Mouse (Mus musculus): ENCODE measurements at regions not wholly inside any gene's neighbourhood (a gene's known extent, or its start where the extent isn't known, plus 50 kb on each side); places are given as distances from the start of the nearest gene placed in this dataset.
A peak's percentile ranks its signal among the peaks of the same experiment; 100 is the strongest.

GRCm38 (mm10) chr15:63658031-63658521 is 186.9 kb downstream of the Gsdmc2 start:
- no peak overlapping the region for H3K4me3 ChIP-seq (ENCODE audit: low read depth, low read length)
- H3K36me3 ChIP-seq (ENCODE audit: control insufficient read depth, insufficient read depth, low read length): no peaks in the 10 kb centered on the region
- H3K4me1 ChIP-seq (ENCODE audit: control insufficient read depth, insufficient read depth, low read length): peaks cover 9% of the 10 kb centered on the region
- peak; percentile 86 for DNase-seq (ENCODE audit: low spot score)
- no peaks in the 10 kb centered on the region for H3K27me3 ChIP-seq (replicated peaks; ENCODE audit: control insufficient read depth, insufficient read depth, low read length)
- WGBS: 23% methylated on average over 9 of the region's 9 CpGs
- H3K27ac ChIP-seq (replicated peaks; ENCODE audit: low read depth, low read length): peak overlapping the region; percentile 58; the same call in 1 of the 2 replicates
- peak; percentile 84 for ATAC-seq (ENCODE audit: low read depth)
- no peaks in the 10 kb centered on the region for H3K9me3 ChIP-seq (ENCODE audit: control insufficient read depth, low read length)
- no peak overlapping the region for H3K4me2 ChIP-seq (ENCODE audit: low read depth, low read length)
- H3K9ac ChIP-seq (ENCODE audit: low read depth, low read length): 0 out of 2 replicates have a peak overlapping the region, but pooled peaks have one; percentile 4

GRCm38 (mm10) chr15:63652216-63652961 is 192.6 kb downstream of the Gsdmc2 start:
- Histone ChIP-seq H3K27ac (replicated peaks; ENCODE audit: low read depth, low read length) (no peak overlapping the region), H3K9ac (ENCODE audit: low read depth, low read length) (no peak overlapping the region), H3K4me2 (ENCODE audit: low read depth, low read length) (no peak overlapping the region), H3K36me3 (ENCODE audit: control insufficient read depth, insufficient read depth, low read length) (no peaks in the 10 kb centered on the region), H3K4me1 (ENCODE audit: control insufficient read depth, insufficient read depth, low read length) (no peaks in the 10 kb centered on the region), H3K9me3 (ENCODE audit: control insufficient read depth, low read length) (no peaks in the 10 kb centered on the region), H3K4me3 (ENCODE audit: low read depth, low read length) (no peak overlapping the region), H3K27me3 (replicated peaks; ENCODE audit: control insufficient read depth, insufficient read depth, low read length) (no peaks in the 10 kb centered on the region)
- peak; percentile 84 for DNase-seq (ENCODE audit: low spot score)
- 31% methylated on average over 11 of the region's 11 CpGs for whole genome bisulfite sequencing
- peak; percentile 77 for ATAC-seq (ENCODE audit: low read depth)

GRCm38 (mm10) chr15:63651120-63651519 is 193.9 kb downstream of the Gsdmc2 start:
- ATAC-seq (ENCODE audit: low read depth) (no peak), DNase-seq (ENCODE audit: low spot score) (no peak)
- Histone ChIP-seq H3K9ac (ENCODE audit: low read depth, low read length) (no peak overlapping the region), H3K9me3 (ENCODE audit: control insufficient read depth, low read length) (no peaks in the 10 kb centered on the region), H3K4me1 (ENCODE audit: control insufficient read depth, insufficient read depth, low read length) (no peaks in the 10 kb centered on the region), H3K36me3 (ENCODE audit: control insufficient read depth, insufficient read depth, low read length) (no peaks in the 10 kb centered on the region), H3K27ac (replicated peaks; ENCODE audit: low read depth, low read length) (no peak overlapping the region), H3K4me3 (ENCODE audit: low read depth, low read length) (no peak overlapping the region), H3K4me2 (ENCODE audit: low read depth, low read length) (no peak overlapping the region), H3K27me3 (replicated peaks; ENCODE audit: control insufficient read depth, insufficient read depth, low read length) (no peaks in the 10 kb centered on the region)
- WGBS: 80% methylated on average over 7 of the region's 7 CpGs

- Histone ChIP-seq H3K9ac (ENCODE audit: low read depth, low read length) (no peak overlapping the region), H3K4me2 (ENCODE audit: low read depth, low read length) (no peak overlapping the region), H3K4me1 (ENCODE audit: control insufficient read depth, insufficient read depth, low read length) (no peaks in the 10 kb centered on the region), H3K27ac (replicated peaks; ENCODE audit: low read depth, low read length) (no peak overlapping the region), H3K36me3 (ENCODE audit: control insufficient read depth, insufficient read depth, low read length) (no peaks in the 10 kb centered on the region), H3K9me3 (ENCODE audit: control insufficient read depth, low read length) (no peaks in the 10 kb centered on the region), H3K4me3 (ENCODE audit: low read depth, low read length) (no peak overlapping the region), H3K27me3 (replicated peaks; ENCODE audit: control insufficient read depth, insufficient read depth, low read length) (no peaks in the 10 kb centered on the region)
- no peak for ATAC-seq (ENCODE audit: low read depth)
- WGBS: 70% methylated on average over 12 of the region's 12 CpGs
- DNase-seq (ENCODE audit: low spot score): no peak
These were observed 196.6 kb downstream of the Gsdmc2 start for GRCm38 (mm10) chr15:63648142-63648989.

- no peaks in the 10 kb centered on the region for H3K4me1 ChIP-seq (ENCODE audit: control insufficient read depth, insufficient read depth, low read length)
- no peaks in the 10 kb centered on the region for H3K9me3 ChIP-seq (ENCODE audit: control insufficient read depth, low read length)
- no peak overlapping the region for H3K4me2 ChIP-seq (ENCODE audit: low read depth, low read length)
- ATAC-seq (ENCODE audit: low read depth): no peak
- no peak for DNase-seq (ENCODE audit: low spot score)
- H3K27me3 ChIP-seq (replicated peaks; ENCODE audit: control insufficient read depth, insufficient read depth, low read length): no peaks in the 10 kb centered on the region
- no peaks in the 10 kb centered on the region for H3K36me3 ChIP-seq (ENCODE audit: control insufficient read depth, insufficient read depth, low read length)
- H3K4me3 ChIP-seq (ENCODE audit: low read depth, low read length): no peak overlapping the region
- H3K27ac ChIP-seq (replicated peaks; ENCODE audit: low read depth, low read length): no peak overlapping the region
- H3K9ac ChIP-seq (ENCODE audit: low read depth, low read length): no peak overlapping the region
These were observed 220.2 kb downstream of the Gsdmc2 start for GRCm38 (mm10) chr15:63624814-63625213.

GRCm38 (mm10) chr15:63624249-63624648 is 220.7 kb downstream of the Gsdmc2 start:
- Histone ChIP-seq H3K27ac (replicated peaks; ENCODE audit: low read depth, low read length) (no peak overlapping the region), H3K27me3 (replicated peaks; ENCODE audit: control insufficient read depth, insufficient read depth, low read length) (no peaks in the 10 kb centered on the region), H3K9me3 (ENCODE audit: control insufficient read depth, low read length) (no peaks in the 10 kb centered on the region), H3K4me3 (ENCODE audit: low read depth, low read length) (no peak overlapping the region), H3K36me3 (ENCODE audit: control insufficient read depth, insufficient read depth, low read length) (no peaks in the 10 kb centered on the region), H3K4me2 (ENCODE audit: low read depth, low read length) (no peak overlapping the region), H3K4me1 (ENCODE audit: control insufficient read depth, insufficient read depth, low read length) (no peaks in the 10 kb centered on the region), H3K9ac (ENCODE audit: low read depth, low read length) (no peak overlapping the region)
- ATAC-seq (ENCODE audit: low read depth): no peak
- no peak for DNase-seq (ENCODE audit: low spot score)
- 55% methylated on average over 2 of the region's 2 CpGs for WGBS

GRCm38 (mm10) chr15:63616506-63617208 is 228.3 kb downstream of the Gsdmc2 start:
- DNase-seq (ENCODE audit: low spot score): peak; percentile 29
- no peak overlapping the region for H3K9ac ChIP-seq (ENCODE audit: low read depth, low read length)
- no peak overlapping the region for H3K4me2 ChIP-seq (ENCODE audit: low read depth, low read length)
- ATAC-seq (ENCODE audit: low read depth): 0 out of 2 replicates have a peak, but pooled peaks have one; percentile 41
- no peak overlapping the region for H3K27ac ChIP-seq (replicated peaks; ENCODE audit: low read depth, low read length)
- WGBS: 42% methylated on average over 8 of the region's 8 CpGs
- no peaks in the 10 kb centered on the region for H3K9me3 ChIP-seq (ENCODE audit: control insufficient read depth, low read length)
- H3K36me3 ChIP-seq (ENCODE audit: control insufficient read depth, insufficient read depth, low read length): no peaks in the 10 kb centered on the region
- H3K4me3 ChIP-seq (ENCODE audit: low read depth, low read length): no peak overlapping the region
- no peaks in the 10 kb centered on the region for H3K27me3 ChIP-seq (replicated peaks; ENCODE audit: control insufficient read depth, insufficient read depth, low read length)
- H3K4me1 ChIP-seq (ENCODE audit: control insufficient read depth, insufficient read depth, low read length): no peaks in the 10 kb centered on the region

GRCm38 (mm10) chr15:63614191-63614590 is 230.8 kb downstream of the Gsdmc2 start:
- WGBS: 76% methylated on average over 2 of the region's 2 CpGs
- Histone ChIP-seq H3K36me3 (ENCODE audit: control insufficient read depth, insufficient read depth, low read length) (no peaks in the 10 kb centered on the region), H3K4me3 (ENCODE audit: low read depth, low read length) (no peak overlapping the region), H3K9ac (ENCODE audit: low read depth, low read length) (no peak overlapping the region), H3K27ac (replicated peaks; ENCODE audit: low read depth, low read length) (no peak overlapping the region), H3K4me1 (ENCODE audit: control insufficient read depth, insufficient read depth, low read length) (no peaks in the 10 kb centered on the region), H3K4me2 (ENCODE audit: low read depth, low read length) (no peak overlapping the region), H3K9me3 (ENCODE audit: control insufficient read depth, low read length) (no peaks in the 10 kb centered on the region), H3K27me3 (replicated peaks; ENCODE audit: control insufficient read depth, insufficient read depth, low read length) (no peaks in the 10 kb centered on the region)
- no peak for DNase-seq (ENCODE audit: low spot score)
- ATAC-seq (ENCODE audit: low read depth): no peak
